Mouse (Mus musculus) MEL (cell line): ENCODE measurements around the gene Arpp21.

Experiments
- CTCF ChIP-seq, 3 experiments: IDR thresholded peaks in 2 of 3; conservative IDR thresholded peaks in 1 of 3; 2 replicates each; pipeline ENCODE4 v1.5.1; 2011 to 2012; ENCODE audit warnings: low read length in 3 of 3, low read depth in 2 of 3, mild to moderate bottlenecking in 2 of 3, improper control_type of control experiment in 1 of 3, inconsistent platforms in 1 of 3, mixed read lengths in 1 of 3, moderate library complexity in 1 of 3; ENCODE audit not compliant: control insufficient read depth in 1 of 3, insufficient read depth in 1 of 3, poor library complexity in 1 of 3, severe bottlenecking in 1 of 3
- MYC ChIP-seq: IDR thresholded peaks from 2 replicates; pipeline ENCODE4 v1.6.1; 2011; ENCODE audit warnings: low read depth, mild to moderate bottlenecking, low read length, improper control_type of control experiment, moderate library complexity
- POLR2A ChIP-seq, 2 experiments: IDR thresholded peaks; 2 replicates each; pipeline ENCODE4 v1.6.1; 2011 to 2012; ENCODE audit warnings: low read length in 2 of 2, mild to moderate bottlenecking in 2 of 2, control low read depth in 1 of 2, improper control_type of control experiment in 1 of 2, low read depth in 1 of 2, moderate library complexity in 1 of 2; ENCODE audit not compliant: control insufficient read depth in 1 of 2, insufficient read depth in 1 of 2, poor library complexity in 1 of 2
- SIN3A ChIP-seq: IDR thresholded peaks from 2 replicates; pipeline ENCODE4 v1.6.1; 2012; ENCODE audit warnings: low read length, improper control_type of control experiment, inconsistent platforms
- TBP ChIP-seq: IDR thresholded peaks from 2 replicates; pipeline ENCODE4 v1.8.0; 2011; ENCODE audit warnings: low read depth, low read length, improper control_type of control experiment
- UBTF ChIP-seq: IDR thresholded peaks from 2 replicates; pipeline ENCODE4 v1.6.1; 2012; ENCODE audit warnings: low read depth, mild to moderate bottlenecking, inconsistent platforms, low read length, improper control_type of control experiment, moderate library complexity, borderline replicate concordance; ENCODE audit not compliant: insufficient read depth

GRCm38 (mm10) chr9:112261556-112261955 is 25.8 kb upstream of the Arpp21 start:
- TF ChIP-seq MYC (no peak), SIN3A (no peak), POLR2A (IDR thresholded peaks at IDR 0.05; ENCODE audit: control insufficient read depth in 1 of 2, insufficient read depth in 1 of 2, low read depth in 1 of 2, low read length in 2 of 2, poor library complexity in 1 of 2) (no peak), TBP (no peak), CTCF (IDR thresholded peaks at IDR 0.05 in 2 of 3, conservative IDR thresholded peaks at IDR 0.05 in 1 of 3; ENCODE audit: control insufficient read depth in 1 of 3, insufficient read depth in 1 of 3, low read depth in 2 of 3, low read length in 3 of 3, poor library complexity in 1 of 3, severe bottlenecking in 1 of 3) (no peak), UBTF (no peak)
